Mouse (Mus musculus) urinary bladder, postnatal 4 days (tissue): ENCODE results near the gene Ankrd27.

Experiments used
- DNase-seq, 2 experiments: peaks; one replicate each; pipeline ENCODE4 v3.0.0; 2021 to 2022; ENCODE audit warnings: low spot score in 2 of 2

Gene Ankrd27

GRCm38 (mm10) chr7:35640072-35640471 is 54.0 kb downstream of the Ankrd27 start:
- DNase-seq, result no peak

- DNase-seq, result no peak
Observed at GRCm38 (mm10) chr7:35646317-35647081, 60.5 kb downstream of the Ankrd27 start.

- DNase-seq, result peak; percentile 97 to 98
Observed at GRCm38 (mm10) chr7:35647101-35647698, 61.2 kb downstream of the Ankrd27 start, which contains the start of gene Pdcd5. Gene Pdcd5, minus strand, starts transcription at chr7:35647521.

GRCm38 (mm10) chr7:35648239-35649069 is 62.4 kb downstream of the Ankrd27 start:
- no peak for DNase-seq

- DNase-seq, result peak in 1 of 2 experiments; percentile 35
Observed at GRCm38 (mm10) chr7:35649071-35649470, 63.0 kb downstream of the Ankrd27 start.

- no peak for DNase-seq
Observed at GRCm38 (mm10) chr7:35650716-35651410, 64.8 kb downstream of the Ankrd27 start.

GRCm38 (mm10) chr7:35651583-35652270 is 65.7 kb downstream of the Ankrd27 start:
- no peak for DNase-seq

GRCm38 (mm10) chr7:35657829-35658228 is 71.8 kb downstream of the Ankrd27 start:
- DNase-seq, result no peak

GRCm38 (mm10) chr7:35659173-35659572 is 73.1 kb downstream of the Ankrd27 start:
- DNase-seq, result no peak

GRCm38 (mm10) chr7:35663790-35664376 is 77.8 kb downstream of the Ankrd27 start:
- no peak for DNase-seq

- DNase-seq, result no peak
Observed at GRCm38 (mm10) chr7:35668066-35669041, 82.3 kb downstream of the Ankrd27 start.

- no peak for DNase-seq
Observed at GRCm38 (mm10) chr7:35678976-35679375, 92.9 kb downstream of the Ankrd27 start.

- no peak for DNase-seq
Observed at GRCm38 (mm10) chr7:35681559-35681958, 95.5 kb downstream of the Ankrd27 start.

GRCm38 (mm10) chr7:35683409-35684122 is 97.5 kb downstream of the Ankrd27 start:
- DNase-seq, result no peak

- no peak for DNase-seq
Observed at GRCm38 (mm10) chr7:35686216-35686615, 100.2 kb downstream of the Ankrd27 start.

- DNase-seq, result peak; percentile 34 to 69
Observed at GRCm38 (mm10) chr7:35686756-35687155, 100.7 kb downstream of the Ankrd27 start.

GRCm38 (mm10) chr7:35687229-35687628 is 101.2 kb downstream of the Ankrd27 start:
- no peak for DNase-seq

GRCm38 (mm10) chr7:35688276-35688675 is 102.2 kb downstream of the Ankrd27 start:
- DNase-seq, result no peak
